Mouse (Mus musculus) intestine, postnatal 0 days (tissue): Measurements from ENCODE around the gene Pla2g16. TPM values are rescaled to one million over a fixed set of nuclear protein-coding genes. Genes with fewer than 3 reads are reported as not detected.

Experiments
- ATAC-seq: fragments of 200-750 bp; cut with Nextera tagmentation; 2 replicates; pipeline ENCODE4 v1.8.0; 2017; ENCODE audit warnings: mild to moderate bottlenecking, moderate TSS enrichment, moderate library complexity
- H3K27ac ChIP-seq: fragments of 300-500 bp; sonication (generic); 2 replicates; pipeline ENCODE4 v1.5.1; 2014; ENCODE audit warnings: mild to moderate bottlenecking, low read depth, low read length, moderate library complexity
- H3K27me3 ChIP-seq: fragments of 300-500 bp; sonication (generic); replicated peaks from 2 replicates; pipeline ENCODE4 v1.6.1; 2014; ENCODE audit warnings: low read length, mixed read lengths; ENCODE audit not compliant: control insufficient read depth, insufficient read depth
- H3K36me3 ChIP-seq: fragments of 300-500 bp; sonication (generic); 2 replicates; pipeline ENCODE4 v1.6.1; 2014; ENCODE audit warnings: mild to moderate bottlenecking, moderate library complexity; ENCODE audit not compliant: control insufficient read depth, insufficient read depth
- H3K4me1 ChIP-seq: fragments of 300-500 bp; sonication (generic); replicated peaks from 2 replicates; pipeline ENCODE4 v1.6.1; 2014; ENCODE audit warnings: antibody characterized with exemption, low read length, mixed read lengths; ENCODE audit not compliant: control insufficient read depth, insufficient read depth
- H3K4me2 ChIP-seq: fragments of 300-500 bp; sonication (generic); replicated peaks from 2 replicates; pipeline ENCODE4 v1.6.1; 2014; ENCODE audit warnings: low read depth, mild to moderate bottlenecking, moderate library complexity
- H3K4me3 ChIP-seq: fragments of 300-500 bp; sonication (generic); 2 replicates; pipeline ENCODE4 v1.5.1; 2014; ENCODE audit warnings: low read depth, low read length
- H3K9ac ChIP-seq: fragments of 300-500 bp; sonication (generic); 2 replicates; pipeline ENCODE4 v1.6.1; 2014; ENCODE audit warnings: mild to moderate bottlenecking, low read depth, low read length
- H3K9me3 ChIP-seq: fragments of 300-500 bp; sonication (generic); 2 replicates; pipeline ENCODE4 v1.6.1; 2016; ENCODE audit warnings: mixed run types; ENCODE audit not compliant: control insufficient read depth
- CTCF ChIP-seq: sonication (generic); IDR thresholded peaks from 2 replicates; pipeline ENCODE4 v1.5.1; 2016; ENCODE audit warnings: low read depth, mild to moderate bottlenecking, control low read depth, antibody characterized with exemption, moderate library complexity
- WGBS: fragments of 180-500 bp; shearing (Covaris S2); extraction: QIAGEN DNeasy Blood & Tissue Kit; methylation state at CpG from one replicate; pipeline ENCODE4 v1.1.7; 2014; 5-methylcytosine and 5-hydroxymethylcytosine counted together
- polyA plus RNA-seq: library from polyadenylated mRNA; unstranded; fragments of >200 nt; fragmentation: Nextera tagmentation; extraction: Ambion mirVana; gene quantifications from 2 replicates; pipeline ENCODE4 v1.2.1, GENCODE M21; 2015

Gene Pla2g16
- 5.5 and 6.4 TPM in 2 replicates for polyA plus RNA-seq

DNA sequence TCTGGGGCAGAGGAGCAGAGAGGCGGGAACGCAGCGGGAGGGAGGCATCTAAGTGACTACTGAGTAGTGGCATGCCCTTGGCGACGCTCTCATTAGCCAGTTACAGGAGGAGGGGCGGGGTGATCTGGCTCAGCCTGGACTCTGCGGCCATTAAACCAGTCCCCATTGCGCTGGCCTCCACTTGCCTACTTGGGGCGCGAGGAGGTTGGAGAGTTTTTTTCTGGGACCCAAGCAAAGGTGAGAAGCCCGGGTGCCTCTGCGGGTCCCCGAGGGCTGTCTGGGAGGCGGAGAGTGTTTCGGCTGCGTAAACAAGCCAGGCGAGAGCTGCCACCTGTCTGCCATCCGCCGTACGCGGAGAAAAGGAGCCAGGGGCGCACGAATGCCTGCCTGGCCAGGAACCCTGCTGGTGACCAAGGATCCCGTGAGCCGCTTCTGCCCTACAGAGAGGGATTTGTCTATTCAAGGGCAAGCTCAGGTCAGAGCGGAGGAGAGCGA is at the start of gene Pla2g16:
Gene Pla2g16, plus strand, starts transcription at position 132 of the 495 bp plus-strand sequence.
- Histone ChIP-seq H3K4me3 (peak within 1 kb of the TSS; percentile 54), H3K4me1 (peaks cover 5% of the 10 kb centered on the region; the same call in 1 of the 2 replicates), H3K27me3 (no peaks in the 10 kb centered on the region), H3K27ac (no peak within 1 kb of the TSS), H3K9ac (peak within 1 kb of the TSS; percentile 35; the same call in 1 of the 2 replicates), H3K36me3 (no peaks in the 10 kb centered on the region), H3K9me3 (no peaks in the 10 kb centered on the region), H3K4me2 (peak within 1 kb of the TSS; percentile 85)
- peak; percentile 82 for ATAC-seq
- peak; percentile 46 for TF ChIP-seq CTCF
- WGBS, result under 1% methylated on average over 27 of the region's 27 CpGs

DNA sequence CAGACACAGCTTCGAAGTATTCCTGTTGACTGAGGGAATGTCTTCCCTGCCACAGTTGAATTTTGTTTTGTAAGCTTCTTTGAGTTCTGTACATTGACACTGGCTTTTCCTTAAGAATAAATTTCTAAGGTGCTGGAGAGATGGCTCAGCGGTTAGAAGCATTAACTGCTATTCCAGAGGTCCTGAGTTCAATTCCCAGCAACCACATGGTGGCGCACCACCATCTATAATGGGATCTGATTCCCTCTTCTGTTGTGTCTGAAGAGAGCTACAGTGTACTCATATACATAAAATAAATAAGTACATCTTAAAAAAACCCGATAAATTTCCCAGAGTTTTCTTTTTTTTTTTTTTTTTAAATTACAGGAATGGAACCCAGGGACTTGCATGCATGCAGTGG is 49.2 kb upstream of the Pla2g16 start:
- no peaks in the 10 kb centered on the region for H3K4me1 ChIP-seq
- no peak overlapping the region for H3K9ac ChIP-seq
- H3K4me3 ChIP-seq, result no peak overlapping the region
- no peak overlapping the region for H3K27ac ChIP-seq
- no peaks in the 10 kb centered on the region for H3K27me3 ChIP-seq
- 71% methylated on average over 4 of the region's 4 CpGs for WGBS
- TF ChIP-seq CTCF, result peak; percentile 44; the same call in 1 of the 2 replicates
- no peak for ATAC-seq
- H3K36me3 ChIP-seq, result peaks cover 16% of the 10 kb centered on the region
- H3K4me2 ChIP-seq, result no peak overlapping the region
- H3K9me3 ChIP-seq, result no peaks in the 10 kb centered on the region

DNA sequence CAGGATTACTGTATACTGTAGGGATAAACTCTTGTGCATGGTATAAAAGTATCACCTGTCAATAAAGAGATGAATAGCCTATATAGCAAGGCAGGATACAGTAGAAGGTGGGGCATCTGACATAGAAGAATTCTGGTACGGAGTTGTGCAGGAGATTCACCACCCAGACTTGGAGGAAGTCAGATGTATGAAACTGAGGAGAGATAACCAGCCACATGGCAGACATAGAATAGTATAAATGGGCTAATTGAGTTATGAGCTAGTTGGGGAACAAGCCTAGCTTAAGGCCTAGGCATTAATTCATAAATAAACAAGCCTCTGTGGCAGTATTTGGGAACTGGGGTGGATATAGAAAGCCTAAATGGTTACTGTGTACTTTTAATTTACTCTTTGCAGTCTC is 40.8 kb upstream of the Pla2g16 start:
- no peak overlapping the region for H3K9ac ChIP-seq
- H3K4me1 ChIP-seq, result no peaks in the 10 kb centered on the region
- H3K4me2 ChIP-seq, result no peak overlapping the region
- no peak overlapping the region for H3K4me3 ChIP-seq
- WGBS, result 72% methylated on average over 1 of the region's 1 CpGs
- peaks cover 21% of the 10 kb centered on the region for H3K36me3 ChIP-seq
- no peak for TF ChIP-seq CTCF
- H3K27ac ChIP-seq, result no peak overlapping the region
- ATAC-seq, result no peak
- no peaks in the 10 kb centered on the region for H3K9me3 ChIP-seq
- no peaks in the 10 kb centered on the region for H3K27me3 ChIP-seq

DNA sequence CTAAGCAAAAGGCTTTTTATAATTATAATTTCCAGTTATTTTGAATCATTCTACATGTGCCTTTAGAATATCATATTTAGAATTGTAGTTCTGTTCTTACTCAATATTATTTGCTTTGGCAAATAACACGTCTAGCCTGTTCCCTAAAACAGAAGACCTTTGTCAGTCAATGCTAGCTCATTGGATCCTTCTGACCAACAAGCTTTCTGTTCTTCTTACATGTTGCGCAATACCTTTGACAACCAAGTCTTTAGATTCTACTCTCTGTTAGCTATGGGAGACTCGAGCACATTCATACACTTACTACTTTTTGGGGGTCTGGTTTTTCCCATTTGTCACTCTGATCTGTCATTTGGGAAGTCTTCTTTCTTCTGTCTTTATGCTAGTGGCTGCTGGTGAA is 35.6 kb upstream of the Pla2g16 start:
- no peak for ATAC-seq
- H3K27ac ChIP-seq, result no peak overlapping the region
- no peak for TF ChIP-seq CTCF
- H3K27me3 ChIP-seq, result no peaks in the 10 kb centered on the region
- H3K9me3 ChIP-seq, result no peaks in the 10 kb centered on the region
- H3K4me3 ChIP-seq, result no peak overlapping the region
- WGBS, result 86% methylated on average over 3 of the region's 3 CpGs
- H3K36me3 ChIP-seq, result peaks cover 42% of the 10 kb centered on the region
- H3K4me2 ChIP-seq, result no peak overlapping the region
- H3K4me1 ChIP-seq, result no peaks in the 10 kb centered on the region
- no peak overlapping the region for H3K9ac ChIP-seq

DNA sequence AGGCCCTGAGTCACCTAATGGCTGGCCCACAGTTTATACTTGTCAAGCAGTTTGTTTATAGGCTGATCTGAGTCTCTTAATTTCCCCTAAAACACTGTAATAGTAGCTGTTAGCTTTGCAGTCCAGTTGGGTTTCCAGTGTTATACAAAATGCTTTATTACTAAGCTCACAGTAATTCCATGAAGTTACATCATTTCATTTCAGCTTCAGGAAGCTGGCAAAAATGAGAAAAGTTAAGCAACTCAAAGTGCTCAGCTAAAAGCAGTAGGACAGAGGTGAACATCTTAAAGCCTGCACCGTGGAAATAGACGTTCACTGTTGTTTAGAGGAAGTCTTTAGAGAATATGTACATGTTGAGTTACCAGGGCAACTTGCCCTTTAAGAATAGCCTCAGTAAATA is 34.4 kb upstream of the Pla2g16 start:
- Histone ChIP-seq H3K4me2 (no peak overlapping the region), H3K9ac (no peak overlapping the region), H3K36me3 (peaks cover 38% of the 10 kb centered on the region), H3K27me3 (no peaks in the 10 kb centered on the region), H3K4me1 (no peaks in the 10 kb centered on the region), H3K4me3 (no peak overlapping the region), H3K27ac (no peak overlapping the region), H3K9me3 (no peaks in the 10 kb centered on the region)
- no peak for TF ChIP-seq CTCF
- 95% methylated on average over 2 of the region's 2 CpGs for WGBS
- ATAC-seq, result no peak

DNA sequence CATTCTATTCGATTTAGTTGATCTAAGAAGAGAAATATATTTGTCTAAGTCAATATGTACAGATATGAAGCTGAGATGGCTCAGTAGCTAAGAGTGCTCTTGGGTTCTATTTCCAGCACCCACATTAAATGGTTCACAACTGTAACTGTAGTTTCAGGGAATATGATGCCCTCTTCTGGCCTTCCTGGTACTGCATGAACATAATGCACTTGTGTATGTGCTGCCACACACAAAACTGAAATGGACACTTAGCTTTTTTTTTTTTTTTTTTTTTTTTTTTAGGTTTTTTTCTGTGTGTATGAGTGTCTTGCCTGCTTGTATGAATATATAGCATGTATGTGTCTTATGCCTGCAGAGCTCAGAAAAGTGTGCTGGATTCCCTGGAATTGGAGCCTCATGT is 34.0 kb upstream of the Pla2g16 start:
- no peak for ATAC-seq
- Histone ChIP-seq H3K36me3 (peaks cover 42% of the 10 kb centered on the region), H3K4me1 (no peaks in the 10 kb centered on the region), H3K9me3 (no peaks in the 10 kb centered on the region), H3K27me3 (no peaks in the 10 kb centered on the region), H3K4me2 (no peak overlapping the region), H3K4me3 (no peak overlapping the region), H3K27ac (no peak overlapping the region), H3K9ac (no peak overlapping the region)
- 98% methylated on average over 1 of the region's 1 CpGs for WGBS
- TF ChIP-seq CTCF, result peak; percentile 46

DNA sequence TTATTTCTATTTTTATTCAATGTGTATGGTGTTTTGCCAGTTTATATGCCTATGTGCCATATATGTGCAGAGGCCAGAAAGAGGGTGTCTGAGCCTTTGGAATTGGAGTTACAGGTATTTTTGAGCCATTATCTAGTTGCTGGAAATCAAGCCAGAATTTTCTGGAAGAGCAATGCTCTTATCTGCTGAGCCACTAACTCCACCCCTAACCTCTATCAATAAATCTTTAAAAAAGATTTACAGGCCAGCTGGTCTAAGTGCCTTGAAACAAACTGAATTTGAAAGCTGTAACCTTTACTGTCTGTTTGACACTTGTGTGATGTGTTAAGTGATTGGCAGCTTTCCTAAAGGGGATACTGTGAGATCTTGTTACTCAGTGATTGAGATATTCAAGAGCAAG is 33.5 kb upstream of the Pla2g16 start:
- H3K4me2 ChIP-seq, result no peak overlapping the region
- no peak overlapping the region for H3K27ac ChIP-seq
- H3K9me3 ChIP-seq, result no peaks in the 10 kb centered on the region
- H3K4me3 ChIP-seq, result no peak overlapping the region
- TF ChIP-seq CTCF, result no peak
- H3K4me1 ChIP-seq, result no peaks in the 10 kb centered on the region
- ATAC-seq, result no peak
- peaks cover 39% of the 10 kb centered on the region for H3K36me3 ChIP-seq
- H3K27me3 ChIP-seq, result no peaks in the 10 kb centered on the region
- no peak overlapping the region for H3K9ac ChIP-seq
